In genomic region chr1:151752946-151753345, GRCm38 (mm10) we compare ENCODE assay signal across 13 mouse cellular contexts.
"Had no signal": no experiment of that assay in that cellular context is flagged by ENCODE, and none has a peak within 500 bp of the region (broad histone marks: within the 10 kb centered on the region; RNA-seq: fewer than 3 reads in every experiment).

No protein-coding gene starts in this region.

- H3K4me3 ChIP-seq: layer of hippocampus, adult 2 months; limb, embryonic 13.5 days; midbrain, embryonic 13.5 days; myocyte; neural tube, embryonic 12.5 days had no signal

- ATAC-seq: intestine, embryonic 16.5 days; lung, postnatal 0 days; midbrain, embryonic 13.5 days had no signal

- H3K27ac ChIP-seq: hindbrain, embryonic 14.5 days; layer of hippocampus, adult 2 months; limb, embryonic 13.5 days; liver, embryonic 14.5 days; midbrain, embryonic 13.5 days; neural tube, embryonic 12.5 days had no signal

- H3K36me3 ChIP-seq: limb, embryonic 13.5 days; midbrain, embryonic 13.5 days; neural tube, embryonic 12.5 days had no signal

- H3K27me3 ChIP-seq: limb, embryonic 13.5 days; midbrain, embryonic 13.5 days; neural tube, embryonic 12.5 days had no signal

- H3K9me3 ChIP-seq: limb, embryonic 13.5 days; midbrain, embryonic 13.5 days; neural tube, embryonic 12.5 days had no signal

- DNase-seq: left cerebral cortex, postnatal 4 days; lung, adult 2 months; lung, postnatal 36 days; thymus, postnatal 4 days had no signal

- H3K4me2 ChIP-seq: hindbrain, embryonic 14.5 days; limb, embryonic 13.5 days; midbrain, embryonic 13.5 days; neural tube, embryonic 12.5 days had no signal

- H3K9ac ChIP-seq: hindbrain, embryonic 14.5 days; limb, embryonic 13.5 days; midbrain, embryonic 13.5 days; neural tube, embryonic 12.5 days had no signal
